15 mouse cellular contexts compared by ENCODE assay signal in genomic region chr9:105251256-105251655, GRCm38 (mm10).
"Had no signal": no experiment of that assay in that cellular context is flagged by ENCODE, and none has a peak within 500 bp of the region (broad histone marks: within the 10 kb centered on the region; RNA-seq: fewer than 3 reads in every experiment).

No protein-coding gene starts in this region.

- H3K27me3 ChIP-seq: neural tube, embryonic 12.5 days; stomach, embryonic 15.5 days had no signal

- H3K9ac ChIP-seq: neural tube, embryonic 12.5 days; stomach, embryonic 15.5 days had no signal

- H3K4me1 ChIP-seq: stomach, embryonic 15.5 days had no signal

- H3K27ac ChIP-seq: neural tube, embryonic 12.5 days; stomach, embryonic 15.5 days; stomach, postnatal 0 days had no signal

- H3K9me3 ChIP-seq: neural tube, embryonic 12.5 days; stomach, embryonic 15.5 days had no signal

- H3K36me3 ChIP-seq: neural tube, embryonic 12.5 days; stomach, embryonic 15.5 days had no signal

- DNase-seq: retina, postnatal 1 day; right cerebral cortex, adult 18-20 months; right cerebral cortex, postnatal 14 days; right cerebral cortex, postnatal 25 days; right cerebral cortex, postnatal 4 days; spleen, adult 18-20 months; thymus, adult 18-20 months; thymus, adult 2 months; thymus, postnatal 14 days; thymus, postnatal 25 days; thymus, postnatal 36 days; thymus, postnatal 4 days had no signal

- H3K4me2 ChIP-seq: neural tube, embryonic 12.5 days; stomach, embryonic 15.5 days had no signal

- H3K4me3 ChIP-seq: neural tube, embryonic 12.5 days; stomach, embryonic 15.5 days had no signal
